Mouse (Mus musculus) cerebellum, adult (tissue): Measurements from ENCODE around the gene Mrpl22.
"Not testable (repeated sequence)": the region's sequence is repeated elsewhere in the genome, so short reads cannot be mapped to it uniquely, and the experiment has no call there.

ENCODE experiments used
- ATAC-seq: cut with Nextera tagmentation; 2 replicates; pipeline ENCODE4 v1.9.2; 2017; ENCODE audit warnings: mild to moderate bottlenecking, moderate library complexity, mixed read lengths; ENCODE audit not compliant: insufficient number of reproducible peaks, low FRiP score, low TSS enrichment

Mrpl22 gene

DNA sequence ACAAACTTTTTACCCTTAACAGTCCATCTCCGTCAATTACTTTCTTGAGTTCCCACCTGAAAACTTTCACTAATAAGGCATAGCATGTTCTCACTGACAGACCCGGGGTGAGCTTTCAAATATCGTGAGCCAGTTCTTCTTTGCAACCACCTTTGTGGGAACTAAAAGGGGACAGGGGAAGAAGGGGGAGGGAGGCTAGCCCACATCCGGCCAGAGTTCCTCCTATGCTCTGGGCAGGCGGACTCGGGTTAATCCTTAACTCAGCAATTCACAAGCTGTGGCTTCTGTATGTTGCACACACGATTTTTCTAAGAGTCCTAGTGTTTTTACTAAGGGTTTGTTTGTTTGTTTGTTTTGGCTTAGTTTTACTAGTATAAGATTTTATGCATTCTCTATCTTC lies 52.9 kb downstream of the Mrpl22 start:
- no peak for ATAC-seq

- not testable (repeated sequence) for ATAC-seq
These were observed 53.4 kb downstream of the Mrpl22 start for GRCm38 (mm10) chr11:58224872-58225271.

- ATAC-seq: peak; percentile 52; the same call in 1 of the 2 replicates
These were observed 54.2 kb downstream of the Mrpl22 start for GRCm38 (mm10) chr11:58225655-58226054.

GRCm38 (mm10) chr11:58226425-58226824 lies 55.0 kb downstream of the Mrpl22 start:
- ATAC-seq: no peak

- ATAC-seq: not testable (repeated sequence)
These were observed 56.6 kb downstream of the Mrpl22 start for GRCm38 (mm10) chr11:58228021-58228420.
